Mouse (Mus musculus): ENCODE data around the gene Gm43518. TPM values are rescaled to one million over a fixed set of nuclear protein-coding genes. Genes with fewer than 3 reads are reported as not detected.

The Gm43518 gene
- polyA plus RNA-seq, 1 experiment from 2014 or later, result 2.2 TPM

DNA sequence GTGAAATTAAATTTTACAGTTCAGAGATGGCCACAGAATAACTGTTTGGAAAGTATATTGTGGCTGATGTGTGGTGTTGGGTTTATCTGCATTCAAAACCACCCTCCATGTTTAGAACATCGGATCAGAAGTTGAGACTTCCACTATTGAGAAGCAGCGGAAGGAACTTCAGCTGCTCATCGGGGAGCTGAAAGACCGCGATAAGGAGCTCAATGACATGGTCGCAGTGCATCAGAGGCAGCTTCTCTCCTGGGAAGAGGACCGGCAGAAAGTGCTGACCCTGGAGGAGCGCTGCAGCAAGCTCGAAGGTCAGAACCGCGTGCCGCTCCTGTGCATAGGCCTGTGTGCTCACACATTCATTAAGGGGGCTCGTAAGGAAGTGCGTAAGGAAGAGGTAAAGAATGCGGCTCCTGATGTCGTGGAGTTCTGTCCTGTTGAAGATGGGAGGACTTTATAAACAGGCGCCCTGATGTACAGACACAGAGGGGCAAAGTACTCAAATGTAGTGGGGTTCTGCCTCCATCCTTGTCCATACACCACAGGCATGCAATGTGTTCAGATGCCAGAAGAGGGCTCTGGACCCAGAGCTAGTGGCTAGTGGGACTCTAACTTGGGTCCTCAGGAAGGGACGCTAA is 6.9 kb downstream of the Gm43518 start:
- Histone ChIP-seq H3K4me2 (peak overlapping the region; percentile 77), H3K27me3 (replicated peaks) (no peaks in the 10 kb centered on the region), H3K27ac (peak overlapping the region; percentile 92), H3K4me1 (peaks cover 44% of the 10 kb centered on the region), H3K9me3 (replicated peaks) (no peaks in the 10 kb centered on the region), H3K9ac (peak overlapping the region; percentile 70), H3K4me3 (peak overlapping the region; percentile 46), H3K36me3 (peaks cover 14% of the 10 kb centered on the region)
- peak; percentile 60 for ATAC-seq
- WGBS (ENCODE audit: insufficient replicate concordance), result 18% methylated on average over 18 of the region's 18 CpGs

DNA sequence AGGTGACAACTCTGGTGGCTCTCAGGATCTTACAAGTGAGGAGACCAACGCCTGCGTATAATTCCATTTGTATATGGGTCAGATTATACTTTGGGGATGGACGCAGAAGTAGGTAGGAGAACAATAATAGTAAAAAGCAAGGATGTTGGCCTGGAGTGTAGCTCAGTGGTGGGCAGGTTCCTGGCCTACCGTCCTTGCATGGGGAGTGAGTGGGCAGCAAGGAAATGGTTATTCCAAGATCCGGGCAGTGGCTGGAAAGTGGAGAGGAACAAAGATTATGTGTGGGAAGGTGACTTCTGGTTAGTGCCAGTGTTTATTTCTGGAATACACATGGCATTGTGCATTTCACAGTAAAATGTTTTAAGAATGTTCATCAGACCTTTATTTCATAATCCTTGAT is 8.7 kb downstream of the Gm43518 start:
- Histone ChIP-seq H3K36me3 (0 out of 2 replicates have a peak, but pooled peaks cover 5% of the 10 kb centered on the region), H3K4me2 (0 out of 2 replicates have a peak overlapping the region, but pooled peaks have one; percentile 77), H3K4me3 (no peak overlapping the region), H3K9me3 (replicated peaks) (no peaks in the 10 kb centered on the region), H3K27ac (no peak overlapping the region), H3K4me1 (peaks cover 43% of the 10 kb centered on the region), H3K27me3 (replicated peaks) (no peaks in the 10 kb centered on the region), H3K9ac (peak overlapping the region; percentile 27; the same call in 1 of the 2 replicates)
- 82% methylated on average over 5 of the region's 5 CpGs for WGBS (ENCODE audit: insufficient replicate concordance)
- ATAC-seq, result no peak

DNA sequence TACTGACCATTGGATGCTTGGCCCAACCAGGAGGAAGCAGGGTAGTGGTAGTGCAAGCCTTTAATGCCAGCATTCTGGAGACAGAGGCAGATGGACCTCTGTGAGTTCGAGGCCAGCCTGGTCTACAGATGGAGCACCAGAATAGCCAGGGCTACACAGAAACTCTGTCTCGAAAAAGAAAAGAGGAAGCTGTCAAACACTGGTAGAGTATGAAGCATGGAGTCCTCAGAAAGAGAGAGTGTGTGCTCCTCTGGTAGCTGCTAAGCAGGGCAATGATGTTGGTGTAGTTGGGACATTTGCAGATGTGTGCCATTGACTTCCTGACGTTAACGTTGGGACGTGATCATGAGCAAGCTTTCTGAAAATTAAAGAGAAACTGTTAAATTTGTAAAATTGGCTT is 11.3 kb downstream of the Gm43518 start:
- H3K36me3 ChIP-seq, result 0 out of 2 replicates have a peak, but pooled peaks cover 5% of the 10 kb centered on the region
- H3K27ac ChIP-seq, result no peak overlapping the region
- no peak overlapping the region for H3K4me2 ChIP-seq
- no peaks in the 10 kb centered on the region for H3K9me3 ChIP-seq (replicated peaks)
- no peaks in the 10 kb centered on the region for H3K27me3 ChIP-seq (replicated peaks)
- H3K4me1 ChIP-seq, result peaks cover 26% of the 10 kb centered on the region
- no peak overlapping the region for H3K9ac ChIP-seq
- no peak for ATAC-seq
- H3K4me3 ChIP-seq, result no peak overlapping the region
- 60% methylated on average over 5 of the region's 5 CpGs for WGBS (ENCODE audit: insufficient replicate concordance)

DNA sequence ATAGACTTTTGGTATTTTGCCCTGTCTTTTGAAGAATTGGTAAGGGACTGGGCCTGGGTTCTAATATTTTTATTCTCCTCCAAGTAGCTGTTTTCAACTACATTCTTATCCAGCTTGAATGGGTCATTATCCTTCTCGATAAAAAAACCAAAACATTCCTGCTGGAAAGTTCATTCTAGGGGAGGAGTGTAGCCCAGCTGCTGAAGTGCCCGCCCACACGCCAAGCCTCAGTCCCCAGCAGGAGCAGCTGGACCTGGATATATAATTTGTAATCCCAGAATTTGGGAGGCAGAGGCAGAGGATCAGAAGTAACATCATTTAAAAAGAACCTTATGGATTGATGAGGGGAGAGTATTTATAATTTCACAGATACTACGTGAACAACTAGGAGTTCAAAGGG is 19.3 kb downstream of the Gm43518 start:
- ATAC-seq, result no peak
- H3K4me3 ChIP-seq, result no peak overlapping the region
- no peaks in the 10 kb centered on the region for H3K9me3 ChIP-seq (replicated peaks)
- H3K9ac ChIP-seq, result no peak overlapping the region
- no peaks in the 10 kb centered on the region for H3K36me3 ChIP-seq
- 71% methylated on average over 4 of the region's 4 CpGs for WGBS (ENCODE audit: insufficient replicate concordance)
- no peaks in the 10 kb centered on the region for H3K27me3 ChIP-seq (replicated peaks)
- no peak overlapping the region for H3K27ac ChIP-seq
- no peaks in the 10 kb centered on the region for H3K4me1 ChIP-seq
- H3K4me2 ChIP-seq, result no peak overlapping the region

DNA sequence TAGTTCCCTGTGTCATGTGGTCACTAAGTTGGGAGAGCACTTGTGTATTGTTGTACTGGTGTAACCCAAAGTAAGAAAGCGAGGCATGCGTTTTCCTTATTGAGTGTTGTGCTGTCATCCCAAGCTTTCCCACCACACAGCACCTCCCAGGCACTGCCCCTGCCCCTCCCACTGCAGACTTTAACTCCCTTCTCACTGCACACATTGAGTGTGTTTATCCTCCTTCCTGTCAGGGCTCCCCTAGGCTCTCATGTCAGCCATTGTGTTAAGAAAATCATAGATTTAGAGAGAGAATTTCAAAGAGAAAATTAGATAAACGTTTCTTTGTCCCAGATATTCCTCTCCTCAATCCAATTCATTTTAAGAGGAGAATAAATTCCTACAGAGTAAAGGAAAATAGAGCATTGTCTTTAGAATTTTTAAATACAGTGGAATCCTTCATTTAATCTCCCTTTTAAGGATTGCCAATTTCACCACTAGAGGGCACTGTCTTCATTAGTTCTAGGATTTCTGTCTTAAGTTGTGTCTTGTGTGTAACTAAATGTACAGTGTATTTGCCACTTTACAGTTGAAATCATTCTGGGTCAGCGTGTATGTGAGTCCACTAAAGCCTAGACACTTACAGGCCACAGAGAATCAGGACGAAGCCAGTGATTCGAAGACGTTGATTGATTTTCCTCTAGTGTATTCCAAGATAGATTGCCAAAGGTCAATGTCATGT is 20.0 kb downstream of the Gm43518 start:
- Histone ChIP-seq H3K4me2 (no peak overlapping the region), H3K9ac (no peak overlapping the region), H3K4me1 (no peaks in the 10 kb centered on the region), H3K36me3 (no peaks in the 10 kb centered on the region), H3K4me3 (no peak overlapping the region), H3K9me3 (replicated peaks) (no peaks in the 10 kb centered on the region), H3K27me3 (replicated peaks) (no peaks in the 10 kb centered on the region), H3K27ac (no peak overlapping the region)
- ATAC-seq, result no peak; the same call in 1 of the 2 replicates
- WGBS (ENCODE audit: insufficient replicate concordance), result 50% methylated on average over 7 of the region's 7 CpGs

DNA sequence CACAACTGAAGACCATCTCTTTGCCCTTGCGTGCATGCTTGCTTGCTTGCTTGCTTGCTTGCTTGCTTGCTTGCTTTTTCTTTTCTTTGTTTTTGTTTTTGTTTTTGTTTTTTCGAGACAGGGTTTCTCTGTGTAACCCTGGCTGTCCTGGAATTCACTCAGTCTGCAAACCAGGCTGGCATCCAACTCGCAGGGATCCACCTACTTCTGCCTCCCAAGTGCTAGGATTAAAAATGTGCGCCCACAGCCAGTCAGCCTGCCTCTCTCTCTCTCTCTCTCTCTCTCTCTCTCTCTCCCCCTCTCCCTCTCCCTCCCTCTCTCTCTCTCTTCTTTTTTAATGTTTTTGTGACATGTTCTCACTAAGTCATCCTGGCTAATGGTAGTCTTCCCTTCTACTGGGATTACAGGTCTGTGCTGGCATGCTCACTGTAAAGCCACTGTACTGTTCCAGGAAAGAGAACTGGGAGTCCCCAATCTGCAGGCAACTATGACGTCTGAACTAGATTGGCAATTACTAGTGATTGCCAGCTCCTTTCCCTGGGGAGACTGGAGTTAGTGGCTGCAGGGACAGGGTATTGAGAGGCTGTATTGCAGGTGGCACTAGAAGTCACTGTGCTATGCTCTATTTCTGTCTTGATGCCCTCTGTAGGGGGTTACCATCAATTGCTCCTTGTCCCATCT is 25.3 kb downstream of the Gm43518 start:
- no peak overlapping the region for H3K4me3 ChIP-seq
- H3K9me3 ChIP-seq (replicated peaks), result no peaks in the 10 kb centered on the region
- H3K27ac ChIP-seq, result no peak overlapping the region
- H3K9ac ChIP-seq, result no peak overlapping the region
- WGBS (ENCODE audit: insufficient replicate concordance), result 60% methylated on average over 5 of the region's 5 CpGs
- no peak for ATAC-seq
- H3K27me3 ChIP-seq (replicated peaks), result no peaks in the 10 kb centered on the region
- 0 out of 2 replicates have a peak, but pooled peaks cover 3% of the 10 kb centered on the region for H3K4me1 ChIP-seq
- no peaks in the 10 kb centered on the region for H3K36me3 ChIP-seq
- H3K4me2 ChIP-seq, result no peak overlapping the region

DNA sequence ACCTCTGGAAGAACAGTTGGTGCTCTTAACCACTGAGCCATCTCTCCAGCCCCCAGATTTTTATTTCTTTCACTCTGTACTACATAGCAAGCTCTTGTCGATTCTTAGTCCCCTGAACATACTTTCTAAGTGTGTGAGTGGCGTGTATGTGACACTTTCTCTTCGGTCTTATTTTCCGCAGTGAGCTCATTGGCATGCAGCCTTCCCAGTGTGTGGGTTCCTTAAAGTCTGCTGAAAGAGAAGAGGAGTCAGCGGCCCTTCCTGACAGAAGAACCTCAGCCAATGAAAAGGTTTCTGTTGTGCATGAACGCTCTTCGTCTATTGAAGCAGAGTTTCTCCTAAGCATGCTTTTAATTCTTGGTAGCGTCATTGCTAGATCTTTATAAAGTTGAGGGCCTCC is 30.0 kb downstream of the Gm43518 start:
- no peak overlapping the region for H3K4me2 ChIP-seq
- H3K9me3 ChIP-seq (replicated peaks), result no peaks in the 10 kb centered on the region
- WGBS (ENCODE audit: insufficient replicate concordance), result 82% methylated on average over 8 of the region's 8 CpGs

DNA sequence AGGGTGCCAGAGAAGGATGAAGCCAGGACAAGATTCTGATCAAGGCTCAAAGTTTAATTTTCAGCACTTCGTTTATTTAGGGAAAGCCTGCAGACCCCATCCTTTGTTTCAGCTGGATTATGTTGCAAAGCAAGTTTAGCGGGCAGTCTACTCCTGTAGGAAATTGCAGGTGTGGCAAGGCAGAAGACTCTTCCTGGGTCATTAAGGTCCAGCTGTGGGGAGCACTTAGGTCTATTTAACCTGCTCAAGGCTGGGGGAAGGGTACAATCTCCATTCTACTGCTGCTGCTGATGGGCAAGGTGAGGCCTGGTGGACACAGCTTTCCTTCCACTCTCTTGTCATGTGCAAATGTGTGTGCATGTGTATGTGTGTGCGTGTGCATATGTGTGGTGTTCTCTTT is 31.8 kb downstream of the Gm43518 start:
- Histone ChIP-seq H3K27ac (no peak overlapping the region), H3K4me3 (no peak overlapping the region), H3K27me3 (replicated peaks) (0 out of 2 replicates have a peak, but pooled peaks cover 4% of the 10 kb centered on the region), H3K4me2 (no peak overlapping the region), H3K9ac (no peak overlapping the region), H3K4me1 (0 out of 2 replicates have a peak, but pooled peaks cover 9% of the 10 kb centered on the region), H3K36me3 (no peaks in the 10 kb centered on the region; the same call in 1 of the 2 replicates), H3K9me3 (replicated peaks) (no peaks in the 10 kb centered on the region)
- ATAC-seq, result no peak
- WGBS (ENCODE audit: insufficient replicate concordance), result 73% methylated on average over 3 of the region's 3 CpGs

More for the DNA sequence above, 30.0 kb downstream of the Gm43518 start:
- H3K4me1 ChIP-seq, result 0 out of 2 replicates have a peak, but pooled peaks cover 8% of the 10 kb centered on the region
- no peak for ATAC-seq
- H3K36me3 ChIP-seq, result no peaks in the 10 kb centered on the region; the same call in 1 of the 2 replicates
- no peak overlapping the region for H3K9ac ChIP-seq
- H3K27me3 ChIP-seq (replicated peaks), result 0 out of 2 replicates have a peak, but pooled peaks cover 4% of the 10 kb centered on the region
- no peak overlapping the region for H3K4me3 ChIP-seq
- no peak overlapping the region for H3K27ac ChIP-seq

DNA sequence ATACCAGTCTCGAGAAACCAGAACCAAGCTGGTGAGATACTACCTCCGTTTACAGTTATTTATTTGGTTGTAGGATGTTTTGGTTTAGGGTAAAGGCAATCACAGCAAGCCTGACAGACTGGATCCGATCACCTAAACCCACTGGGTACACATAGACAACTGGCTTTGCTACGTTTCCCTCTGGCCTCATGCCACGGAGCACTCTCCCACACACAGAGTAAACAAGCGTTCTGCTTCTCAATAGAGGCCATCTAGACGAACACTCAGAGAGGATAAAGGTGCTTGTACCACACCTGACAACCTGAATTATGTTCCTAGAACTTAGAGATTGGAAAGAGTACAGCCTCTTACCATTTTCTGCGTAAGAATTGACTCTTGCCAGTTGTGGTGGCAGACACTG is 32.9 kb downstream of the Gm43518 start:
- Histone ChIP-seq H3K36me3 (no peaks in the 10 kb centered on the region; the same call in 1 of the 2 replicates), H3K4me3 (no peak overlapping the region), H3K27me3 (replicated peaks) (0 out of 2 replicates have a peak, but pooled peaks cover 4% of the 10 kb centered on the region), H3K9me3 (replicated peaks) (no peaks in the 10 kb centered on the region), H3K27ac (no peak overlapping the region), H3K4me2 (no peak overlapping the region), H3K4me1 (0 out of 2 replicates have a peak, but pooled peaks cover 17% of the 10 kb centered on the region), H3K9ac (no peak overlapping the region)
- 66% methylated on average over 8 of the region's 8 CpGs for WGBS (ENCODE audit: insufficient replicate concordance)
- no peak for ATAC-seq

DNA sequence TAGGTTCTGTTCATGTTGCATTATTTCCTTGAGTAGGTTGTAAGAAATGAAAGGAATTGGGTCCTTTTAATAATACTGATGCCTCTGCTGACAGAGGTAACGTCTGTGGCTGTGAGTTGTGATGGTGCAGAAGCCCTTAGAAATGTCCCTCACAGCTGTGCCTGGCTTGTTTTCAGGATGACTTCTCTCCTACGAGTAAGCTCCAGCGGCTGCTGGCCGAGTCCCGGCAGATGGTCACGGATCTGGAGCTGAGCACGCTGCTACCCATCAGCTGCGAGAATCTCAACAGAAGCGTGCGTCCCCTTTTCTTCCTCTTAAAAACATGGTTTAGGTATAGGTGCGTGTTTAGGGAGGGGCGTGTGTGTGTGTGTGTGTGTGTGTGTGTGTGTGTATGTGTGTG is 33.8 kb downstream of the Gm43518 start:
- Histone ChIP-seq H3K27ac (no peak overlapping the region), H3K9ac (no peak overlapping the region), H3K4me1 (0 out of 2 replicates have a peak, but pooled peaks cover 17% of the 10 kb centered on the region), H3K36me3 (no peaks in the 10 kb centered on the region; the same call in 1 of the 2 replicates), H3K4me3 (no peak overlapping the region), H3K27me3 (replicated peaks) (0 out of 2 replicates have a peak, but pooled peaks cover 4% of the 10 kb centered on the region), H3K4me2 (no peak overlapping the region), H3K9me3 (replicated peaks) (no peaks in the 10 kb centered on the region)
- ATAC-seq, result no peak
- WGBS (ENCODE audit: insufficient replicate concordance), result 81% methylated on average over 12 of the region's 12 CpGs

DNA sequence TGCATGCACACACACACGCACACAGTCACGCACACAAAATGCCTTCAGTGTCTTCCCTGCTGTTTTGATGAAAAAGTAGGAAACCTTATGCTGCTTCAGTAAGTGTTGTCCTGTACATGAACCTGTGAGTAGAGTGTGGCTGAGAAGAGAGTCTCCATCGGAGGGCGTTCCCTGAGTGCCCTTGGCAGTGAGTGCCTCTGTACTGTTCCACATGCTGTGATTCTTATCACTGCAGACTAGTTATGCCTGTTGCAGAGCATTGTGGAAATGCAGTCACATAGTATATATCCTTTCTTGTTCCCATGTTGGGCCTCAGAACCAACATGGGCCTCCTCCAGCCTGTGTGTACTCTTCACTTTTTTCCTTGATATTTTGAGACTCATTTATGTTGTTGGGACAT is 37.0 kb downstream of the Gm43518 start:
- H3K27ac ChIP-seq, result no peak overlapping the region
- no peak; the same call in 1 of the 2 replicates for ATAC-seq
- 89% methylated on average over 4 of the region's 4 CpGs for WGBS (ENCODE audit: insufficient replicate concordance)
- H3K4me2 ChIP-seq, result no peak overlapping the region
- 0 out of 2 replicates have a peak, but pooled peaks cover 12% of the 10 kb centered on the region for H3K4me1 ChIP-seq
- H3K36me3 ChIP-seq, result no peaks in the 10 kb centered on the region; the same call in 1 of the 2 replicates
- H3K9me3 ChIP-seq (replicated peaks), result no peaks in the 10 kb centered on the region
- H3K4me3 ChIP-seq, result no peak overlapping the region
- no peak overlapping the region for H3K9ac ChIP-seq
- peaks cover 4% of the 10 kb centered on the region; the same call in 1 of the 2 replicates for H3K27me3 ChIP-seq (replicated peaks)

Measured in liver, embryonic 12.5 days (tissue).